Mouse (Mus musculus): ENCODE results near the gene Sntg2. TPM values are rescaled to one million over a fixed set of nuclear protein-coding genes. Genes with fewer than 3 reads are reported as not detected.

The Sntg2 gene
- polyA plus RNA-seq, 1 experiment from 2014 or later, result 6.2 TPM

- Histone ChIP-seq H3K27ac (ENCODE audit: low read depth, low read length) (no peak overlapping the region), H3K27me3 (replicated peaks; ENCODE audit: control insufficient read depth, insufficient read depth, low read length) (no peaks in the 10 kb centered on the region), H3K4me2 (ENCODE audit: low read length) (no peak overlapping the region), H3K4me3 (ENCODE audit: low read length) (no peak overlapping the region), H3K36me3 (ENCODE audit: control insufficient read depth, insufficient read depth, low read length) (no peaks in the 10 kb centered on the region), H3K4me1 (ENCODE audit: control insufficient read depth, insufficient read depth, low read depth, low read length) (no peaks in the 10 kb centered on the region), H3K9me3 (ENCODE audit: control insufficient read depth, low read length) (no peaks in the 10 kb centered on the region), H3K9ac (ENCODE audit: low read depth, low read length) (no peak overlapping the region)
- no peak for ATAC-seq
- 84% methylated on average over 7 of the region's 7 CpGs for WGBS
Measured at GRCm38 (mm10) chr12:30257664-30258063, 115.5 kb downstream of the Sntg2 start.

DNA sequence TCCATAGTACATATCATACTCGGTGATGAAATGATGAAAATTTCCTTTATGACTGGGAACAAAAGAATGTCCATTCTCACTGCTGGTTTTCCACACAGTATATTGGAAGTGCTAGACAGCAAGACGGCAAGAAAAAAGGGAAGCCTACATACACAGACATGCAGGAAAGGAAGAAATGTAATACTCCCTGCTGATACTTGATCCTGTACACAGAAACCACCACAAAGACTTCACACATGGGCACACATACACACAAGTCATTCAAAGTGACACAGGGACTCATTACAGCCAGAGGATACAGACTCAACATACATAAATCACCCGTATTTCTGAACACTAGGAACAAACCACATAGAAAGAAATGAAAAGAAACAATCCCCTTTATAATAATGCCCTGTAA lies 117.0 kb downstream of the Sntg2 start:
- no peak for ATAC-seq
- WGBS, result 70% methylated on average over 3 of the region's 3 CpGs
- no peak overlapping the region for H3K27ac ChIP-seq (ENCODE audit: low read depth, low read length)

DNA sequence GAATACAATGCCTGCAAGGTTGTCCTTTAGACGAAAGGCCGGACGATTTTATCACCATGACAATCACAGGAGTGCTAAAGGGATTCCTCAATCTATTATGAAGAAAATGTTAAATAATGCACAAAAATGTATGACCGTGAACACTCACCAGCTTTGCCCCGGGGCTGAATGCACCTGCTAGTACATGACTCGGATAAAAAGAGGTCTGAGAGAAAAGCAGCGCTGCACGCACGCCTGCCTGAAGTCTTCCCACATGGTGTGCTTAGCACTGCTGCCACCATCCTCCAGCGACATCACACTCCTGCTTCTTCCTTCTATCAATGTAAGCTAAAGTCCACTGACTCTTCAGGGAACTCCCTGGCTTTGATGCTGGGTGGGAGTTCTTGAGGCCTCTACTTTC lies 118.6 kb downstream of the Sntg2 start:
- Histone ChIP-seq H3K36me3 (ENCODE audit: control insufficient read depth, insufficient read depth, low read length) (no peaks in the 10 kb centered on the region), H3K9me3 (ENCODE audit: control insufficient read depth, low read length) (no peaks in the 10 kb centered on the region), H3K9ac (ENCODE audit: low read depth, low read length) (no peak overlapping the region), H3K4me2 (ENCODE audit: low read length) (no peak overlapping the region), H3K27ac (ENCODE audit: low read depth, low read length) (no peak overlapping the region), H3K4me1 (ENCODE audit: control insufficient read depth, insufficient read depth, low read depth, low read length) (no peaks in the 10 kb centered on the region), H3K4me3 (ENCODE audit: low read length) (no peak overlapping the region), H3K27me3 (replicated peaks; ENCODE audit: control insufficient read depth, insufficient read depth, low read length) (no peaks in the 10 kb centered on the region)
- 63% methylated on average over 10 of the region's 10 CpGs for WGBS
- no peak for ATAC-seq

More for the DNA sequence above, 117.0 kb downstream of the Sntg2 start:
- no peak overlapping the region for H3K9ac ChIP-seq (ENCODE audit: low read depth, low read length)
- no peaks in the 10 kb centered on the region for H3K4me1 ChIP-seq (ENCODE audit: control insufficient read depth, insufficient read depth, low read depth, low read length)
- no peaks in the 10 kb centered on the region for H3K9me3 ChIP-seq (ENCODE audit: control insufficient read depth, low read length)
- no peaks in the 10 kb centered on the region for H3K27me3 ChIP-seq (replicated peaks; ENCODE audit: control insufficient read depth, insufficient read depth, low read length)
- H3K4me3 ChIP-seq (ENCODE audit: low read length), result no peak overlapping the region
- no peaks in the 10 kb centered on the region for H3K36me3 ChIP-seq (ENCODE audit: control insufficient read depth, insufficient read depth, low read length)
- H3K4me2 ChIP-seq (ENCODE audit: low read length), result no peak overlapping the region

GRCm38 (mm10) chr12:30252381-30252780 lies 120.8 kb downstream of the Sntg2 start:
- no peaks in the 10 kb centered on the region for H3K4me1 ChIP-seq (ENCODE audit: control insufficient read depth, insufficient read depth, low read depth, low read length)
- H3K36me3 ChIP-seq (ENCODE audit: control insufficient read depth, insufficient read depth, low read length), result no peaks in the 10 kb centered on the region
- H3K4me3 ChIP-seq (ENCODE audit: low read length), result no peak overlapping the region
- no peak overlapping the region for H3K27ac ChIP-seq (ENCODE audit: low read depth, low read length)
- WGBS, result 93% methylated on average over 4 of the region's 4 CpGs
- ATAC-seq, result no peak
- H3K9me3 ChIP-seq (ENCODE audit: control insufficient read depth, low read length), result no peaks in the 10 kb centered on the region
- no peaks in the 10 kb centered on the region for H3K27me3 ChIP-seq (replicated peaks; ENCODE audit: control insufficient read depth, insufficient read depth, low read length)
- no peak overlapping the region for H3K9ac ChIP-seq (ENCODE audit: low read depth, low read length)
- H3K4me2 ChIP-seq (ENCODE audit: low read length), result no peak overlapping the region

DNA sequence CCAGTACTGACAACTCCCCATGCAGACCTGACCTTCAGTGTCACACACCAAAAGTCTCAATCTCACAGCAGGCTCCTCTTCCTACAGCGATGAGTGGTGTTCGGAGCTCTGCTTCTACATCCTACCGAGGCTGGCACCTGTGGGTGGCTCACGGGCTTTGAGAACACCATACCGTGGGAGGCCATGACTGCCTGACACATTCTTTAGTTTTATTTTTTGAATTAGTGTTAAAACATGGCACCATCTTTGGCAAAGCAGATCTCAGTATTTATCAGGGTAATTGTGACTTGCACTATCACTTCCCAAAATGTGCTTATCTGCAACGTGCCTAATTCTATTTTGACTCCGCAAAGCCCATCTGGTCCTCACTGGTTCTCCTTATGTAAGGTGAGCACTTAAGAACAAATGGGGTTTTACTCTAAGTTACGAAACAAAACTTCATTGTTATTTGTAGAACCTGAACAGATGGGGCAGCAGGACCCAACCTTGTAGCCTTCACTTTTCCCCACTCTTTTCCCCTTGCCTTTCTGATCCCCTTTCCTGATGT lies 121.8 kb downstream of the Sntg2 start:
- Histone ChIP-seq H3K27me3 (replicated peaks; ENCODE audit: control insufficient read depth, insufficient read depth, low read length) (no peaks in the 10 kb centered on the region), H3K9ac (ENCODE audit: low read depth, low read length) (no peak overlapping the region), H3K4me2 (ENCODE audit: low read length) (no peak overlapping the region), H3K4me1 (ENCODE audit: control insufficient read depth, insufficient read depth, low read depth, low read length) (no peaks in the 10 kb centered on the region), H3K4me3 (ENCODE audit: low read length) (no peak overlapping the region), H3K36me3 (ENCODE audit: control insufficient read depth, insufficient read depth, low read length) (no peaks in the 10 kb centered on the region), H3K9me3 (ENCODE audit: control insufficient read depth, low read length) (no peaks in the 10 kb centered on the region), H3K27ac (ENCODE audit: low read depth, low read length) (no peak overlapping the region)
- 89% methylated on average over 8 of the region's 8 CpGs for WGBS
- ATAC-seq, result no peak

- ATAC-seq, result peak; percentile 34; the same call in 1 of the 2 replicates
- Histone ChIP-seq H3K4me1 (ENCODE audit: control insufficient read depth, insufficient read depth, low read depth, low read length) (peaks cover 2% of the 10 kb centered on the region; the same call in 1 of the 2 replicates), H3K27me3 (replicated peaks; ENCODE audit: control insufficient read depth, insufficient read depth, low read length) (no peaks in the 10 kb centered on the region), H3K9ac (ENCODE audit: low read depth, low read length) (no peak overlapping the region), H3K27ac (ENCODE audit: low read depth, low read length) (no peak overlapping the region), H3K4me2 (ENCODE audit: low read length) (no peak overlapping the region), H3K36me3 (ENCODE audit: control insufficient read depth, insufficient read depth, low read length) (no peaks in the 10 kb centered on the region), H3K9me3 (ENCODE audit: control insufficient read depth, low read length) (no peaks in the 10 kb centered on the region), H3K4me3 (ENCODE audit: low read length) (no peak overlapping the region)
- WGBS, result 93% methylated on average over 3 of the region's 3 CpGs
Measured at GRCm38 (mm10) chr12:30249068-30249467, 124.1 kb downstream of the Sntg2 start.

GRCm38 (mm10) chr12:30246286-30246945 lies 126.8 kb downstream of the Sntg2 start:
- H3K9ac ChIP-seq (ENCODE audit: low read depth, low read length), result no peak overlapping the region
- ATAC-seq, result no peak
- no peaks in the 10 kb centered on the region for H3K9me3 ChIP-seq (ENCODE audit: control insufficient read depth, low read length)
- WGBS, result 80% methylated on average over 5 of the region's 5 CpGs
- no peak overlapping the region for H3K4me2 ChIP-seq (ENCODE audit: low read length)
- H3K27me3 ChIP-seq (replicated peaks; ENCODE audit: control insufficient read depth, insufficient read depth, low read length), result no peaks in the 10 kb centered on the region
- H3K36me3 ChIP-seq (ENCODE audit: control insufficient read depth, insufficient read depth, low read length), result no peaks in the 10 kb centered on the region
- H3K27ac ChIP-seq (ENCODE audit: low read depth, low read length), result no peak overlapping the region
- H3K4me1 ChIP-seq (ENCODE audit: control insufficient read depth, insufficient read depth, low read depth, low read length), result peaks cover 2% of the 10 kb centered on the region; the same call in 1 of the 2 replicates
- H3K4me3 ChIP-seq (ENCODE audit: low read length), result no peak overlapping the region

DNA sequence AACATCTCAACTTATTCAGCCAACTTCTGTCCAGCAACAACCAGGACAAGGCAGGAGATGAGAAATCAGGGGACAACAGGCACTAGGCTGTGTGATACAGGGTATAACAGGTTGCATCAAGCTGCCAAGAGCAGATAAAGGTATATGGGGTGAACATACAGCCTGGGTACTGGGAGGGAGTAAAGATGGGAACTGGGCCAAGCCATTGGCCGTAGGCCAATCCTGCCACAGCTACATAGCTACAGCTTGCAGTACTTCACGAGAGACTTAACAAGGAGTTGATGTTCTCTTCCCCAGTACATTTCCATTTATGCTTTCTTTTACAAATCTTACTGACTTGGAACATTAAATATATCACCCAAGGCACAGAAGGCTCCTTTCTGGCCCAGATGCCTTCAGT lies 129.0 kb downstream of the Sntg2 start:
- H3K27me3 ChIP-seq (replicated peaks; ENCODE audit: control insufficient read depth, insufficient read depth, low read length), result no peaks in the 10 kb centered on the region
- 41% methylated on average over 2 of the region's 2 CpGs for WGBS

GRCm38 (mm10) chr12:30240891-30241290 lies 132.3 kb downstream of the Sntg2 start:
- ATAC-seq, result no peak
- H3K4me1 ChIP-seq (ENCODE audit: control insufficient read depth, insufficient read depth, low read depth, low read length), result no peaks in the 10 kb centered on the region

More for the DNA sequence above, 129.0 kb downstream of the Sntg2 start:
- no peaks in the 10 kb centered on the region for H3K36me3 ChIP-seq (ENCODE audit: control insufficient read depth, insufficient read depth, low read length)
- H3K27ac ChIP-seq (ENCODE audit: low read depth, low read length), result no peak overlapping the region
- no peak overlapping the region for H3K4me3 ChIP-seq (ENCODE audit: low read length)
- H3K9me3 ChIP-seq (ENCODE audit: control insufficient read depth, low read length), result no peaks in the 10 kb centered on the region
- ATAC-seq, result peak; percentile 70; the same call in 1 of the 2 replicates
- no peak overlapping the region for H3K4me2 ChIP-seq (ENCODE audit: low read length)
- no peak overlapping the region for H3K9ac ChIP-seq (ENCODE audit: low read depth, low read length)
- peaks cover 2% of the 10 kb centered on the region; the same call in 1 of the 2 replicates for H3K4me1 ChIP-seq (ENCODE audit: control insufficient read depth, insufficient read depth, low read depth, low read length)

More at GRCm38 (mm10) chr12:30240891-30241290, 132.3 kb downstream of the Sntg2 start:
- 90% methylated on average over 3 of the region's 3 CpGs for WGBS
- H3K36me3 ChIP-seq (ENCODE audit: control insufficient read depth, insufficient read depth, low read length), result no peaks in the 10 kb centered on the region
- no peaks in the 10 kb centered on the region for H3K9me3 ChIP-seq (ENCODE audit: control insufficient read depth, low read length)
- no peaks in the 10 kb centered on the region for H3K27me3 ChIP-seq (replicated peaks; ENCODE audit: control insufficient read depth, insufficient read depth, low read length)
- no peak overlapping the region for H3K9ac ChIP-seq (ENCODE audit: low read depth, low read length)
- H3K4me2 ChIP-seq (ENCODE audit: low read length), result no peak overlapping the region
- no peak overlapping the region for H3K4me3 ChIP-seq (ENCODE audit: low read length)
- H3K27ac ChIP-seq (ENCODE audit: low read depth, low read length), result no peak overlapping the region

Measured in hindbrain, embryonic 16.5 days (tissue).